Mouse (Mus musculus) stomach, embryonic 15.5 days (tissue): ENCODE results near the gene Tanc1. TPM values are rescaled to one million over a fixed set of nuclear protein-coding genes. Genes with fewer than 3 reads are reported as not detected.

Experiments
- ATAC-seq: fragments of 200-750 bp; cut with Nextera tagmentation; 2 replicates; pipeline ENCODE4 v1.8.0; 2017; ENCODE audit warnings: low read depth, moderate number of reproducible peaks, moderate TSS enrichment; ENCODE audit not compliant: insufficient read depth, low FRiP score
- H3K27ac ChIP-seq: fragments of 300-500 bp; sonication (generic); 2 replicates; pipeline ENCODE4 v1.5.1; 2015; ENCODE audit warnings: mild to moderate bottlenecking, inconsistent platforms
- H3K27me3 ChIP-seq: fragments of 300-500 bp; sonication (generic); replicated peaks from 2 replicates; pipeline ENCODE4 v1.6.1; 2015; ENCODE audit warnings: inconsistent platforms
- H3K36me3 ChIP-seq: fragments of 300-500 bp; sonication (generic); 2 replicates; pipeline ENCODE4 v1.6.1; 2015; ENCODE audit warnings: inconsistent platforms
- H3K4me1 ChIP-seq: fragments of 300-500 bp; sonication (generic); 2 replicates; pipeline ENCODE4 v1.6.1; 2015; ENCODE audit warnings: inconsistent platforms
- H3K4me2 ChIP-seq: fragments of 300-500 bp; sonication (generic); 2 replicates; pipeline ENCODE4 v1.6.1; 2015; ENCODE audit warnings: mild to moderate bottlenecking, inconsistent platforms
- H3K4me3 ChIP-seq: fragments of 300-500 bp; sonication (generic); replicated peaks from 2 replicates; pipeline ENCODE4 v1.5.1; 2015; ENCODE audit warnings: inconsistent platforms
- H3K9ac ChIP-seq: fragments of 300-500 bp; sonication (generic); 2 replicates; pipeline ENCODE4 v1.6.1; 2015; ENCODE audit warnings: inconsistent platforms
- H3K9me3 ChIP-seq: fragments of 300-500 bp; sonication (generic); 2 replicates; pipeline ENCODE4 v1.6.1; 2016; ENCODE audit warnings: inconsistent platforms
- WGBS: fragments of 180-500 bp; shearing (Covaris S2); methylation state at CpG from one replicate; pipeline ENCODE4 v1.1.7; 2015; 5-methylcytosine and 5-hydroxymethylcytosine counted together
- polyA plus RNA-seq: library from polyadenylated mRNA; unstranded; fragments of >200 nt; fragmentation: Nextera tagmentation; extraction: Ambion mirVana; gene quantifications from 2 replicates; pipeline ENCODE4 v1.2.1, GENCODE M21; 2015

Tanc1 gene
- polyA plus RNA-seq, 1 experiment from 2014 or later: 28.1 TPM

DNA sequence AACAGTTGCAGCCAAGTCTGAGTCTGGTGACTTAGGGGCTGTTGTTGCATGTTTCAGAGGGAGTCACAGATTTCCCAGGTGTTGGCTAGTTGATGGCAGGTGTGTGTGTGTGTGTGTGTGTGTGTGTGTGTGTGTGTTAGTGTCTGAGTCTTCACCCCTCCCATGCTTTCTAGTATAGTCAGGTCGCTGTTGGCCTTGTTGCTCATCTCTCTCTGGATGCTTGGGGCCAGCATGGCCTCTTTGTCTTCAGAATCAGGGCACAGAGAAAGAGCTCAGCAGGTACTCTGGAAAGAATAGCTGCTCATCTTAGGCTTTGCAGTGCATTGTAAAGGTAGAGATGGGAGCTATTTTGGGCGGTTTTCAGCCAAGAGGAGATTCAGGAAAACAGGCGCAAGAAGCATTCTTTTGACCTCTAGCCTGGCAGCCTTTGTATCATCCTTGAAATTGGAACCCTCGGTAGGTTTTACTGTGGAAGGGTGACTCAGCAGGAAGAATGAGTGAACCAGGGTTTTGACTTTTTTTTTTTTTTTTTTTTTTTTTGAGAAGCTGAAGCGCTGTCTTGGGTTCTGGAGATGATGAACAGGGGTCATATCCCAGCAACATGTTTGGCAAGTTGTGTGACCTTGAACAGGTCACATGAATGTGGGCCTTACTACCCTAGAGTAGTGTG, 22.1 kb downstream of the Tanc1 start:
- Histone ChIP-seq H3K27me3 (no peaks in the 10 kb centered on the region), H3K4me3 (no peak overlapping the region), H3K9me3 (no peaks in the 10 kb centered on the region), H3K4me1 (0 out of 2 replicates have a peak, but pooled peaks cover 8% of the 10 kb centered on the region), H3K4me2 (no peak overlapping the region), H3K9ac (no peak overlapping the region), H3K27ac (no peak overlapping the region), H3K36me3 (no peaks in the 10 kb centered on the region)
- ATAC-seq: no peak
- WGBS: 76% methylated on average over 5 of the region's 5 CpGs

DNA sequence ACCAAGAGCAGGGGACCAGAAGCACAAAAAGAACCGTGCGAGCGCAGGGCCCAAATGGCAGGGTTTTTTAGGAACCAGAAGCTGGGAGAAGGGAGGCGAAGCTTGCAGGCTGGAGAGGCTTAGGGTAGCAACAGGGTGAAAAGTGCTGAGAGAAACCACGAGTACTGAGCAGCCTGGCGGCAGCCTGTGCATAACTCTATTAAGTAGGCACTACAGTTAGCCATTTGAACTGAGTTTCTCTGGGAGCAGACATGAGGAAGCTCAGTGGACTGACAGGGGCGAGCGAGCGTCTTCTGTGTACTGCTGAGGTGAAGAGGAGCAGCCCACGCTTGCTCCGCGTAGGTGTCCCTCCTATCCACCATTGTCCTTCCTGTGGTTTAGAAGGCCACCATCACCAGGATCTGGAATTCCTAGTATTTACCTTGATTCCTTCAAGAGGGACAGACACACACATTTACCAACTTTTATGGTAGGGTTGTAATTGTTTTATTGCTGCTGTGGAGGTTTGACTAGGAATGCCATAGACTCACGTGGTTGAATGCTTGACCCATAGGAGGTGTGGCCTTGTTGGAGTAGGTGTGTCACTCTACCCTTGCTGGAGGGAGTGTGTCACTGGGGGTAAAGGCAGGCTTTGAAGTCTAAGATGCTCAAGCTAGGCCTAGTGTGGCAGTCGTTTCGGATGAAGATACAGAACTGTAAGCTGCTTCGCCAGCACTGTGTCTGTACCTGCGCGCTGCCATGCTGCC, 25.4 kb downstream of the Tanc1 start:
- ATAC-seq: no peak

DNA sequence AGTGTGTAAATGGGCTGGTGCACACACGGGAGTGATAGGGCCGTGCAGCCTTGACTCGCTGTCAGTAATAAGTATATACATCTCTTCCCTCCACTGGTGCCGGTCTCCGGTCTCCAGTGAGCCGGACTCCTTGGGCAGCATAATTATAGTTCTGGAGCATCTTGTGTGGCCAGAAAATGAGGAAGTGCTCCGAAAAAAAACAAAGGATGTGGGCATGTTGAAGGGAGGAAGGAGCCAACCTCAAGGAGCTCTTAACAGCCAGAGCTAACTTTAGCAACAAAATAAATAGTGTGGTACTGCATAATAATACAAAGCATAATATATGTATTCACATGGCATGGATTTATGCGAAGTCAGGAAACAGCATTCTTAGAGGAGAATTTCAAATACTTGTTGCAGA, 30.9 kb downstream of the Tanc1 start:
- no peak overlapping the region for H3K4me2 ChIP-seq
- H3K4me1 ChIP-seq: peaks cover 10% of the 10 kb centered on the region; the same call in 1 of the 2 replicates
- 56% methylated on average over 8 of the region's 8 CpGs for WGBS
- no peaks in the 10 kb centered on the region for H3K9me3 ChIP-seq
- H3K27ac ChIP-seq: no peak overlapping the region
- no peak overlapping the region for H3K4me3 ChIP-seq
- no peaks in the 10 kb centered on the region for H3K27me3 ChIP-seq
- ATAC-seq: no peak
- H3K9ac ChIP-seq: no peak overlapping the region
- H3K36me3 ChIP-seq: no peaks in the 10 kb centered on the region

More for the DNA sequence above, 25.4 kb downstream of the Tanc1 start:
- no peaks in the 10 kb centered on the region for H3K27me3 ChIP-seq
- no peaks in the 10 kb centered on the region for H3K4me1 ChIP-seq
- 87% methylated on average over 18 of the region's 18 CpGs for WGBS
- H3K4me2 ChIP-seq: no peak overlapping the region
- H3K9ac ChIP-seq: no peak overlapping the region
- no peak overlapping the region for H3K27ac ChIP-seq
- H3K36me3 ChIP-seq: no peaks in the 10 kb centered on the region
- H3K9me3 ChIP-seq: no peaks in the 10 kb centered on the region
- H3K4me3 ChIP-seq: no peak overlapping the region

DNA sequence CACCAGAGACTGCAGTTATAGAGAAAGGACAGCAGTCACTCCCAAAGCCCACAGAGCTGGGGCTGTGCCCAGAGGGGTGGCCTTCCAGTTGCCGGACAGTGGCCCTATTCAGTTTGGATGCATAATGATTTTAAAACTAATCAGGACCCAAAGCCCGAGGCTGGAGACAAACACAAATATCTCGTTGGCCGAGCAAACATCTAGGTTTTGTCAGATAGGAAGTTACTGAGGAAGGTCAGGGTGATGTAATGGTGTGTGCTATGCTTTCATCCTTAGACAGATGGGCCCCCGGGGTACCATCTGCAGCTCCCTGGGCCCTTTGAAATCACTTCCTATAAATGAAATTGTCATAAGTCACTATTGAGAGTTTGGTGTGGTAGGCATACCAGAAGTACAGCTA, 33.0 kb downstream of the Tanc1 start:
- Histone ChIP-seq H3K27me3 (no peaks in the 10 kb centered on the region), H3K27ac (no peak overlapping the region), H3K36me3 (no peaks in the 10 kb centered on the region), H3K9ac (no peak overlapping the region), H3K9me3 (no peaks in the 10 kb centered on the region), H3K4me3 (no peak overlapping the region), H3K4me2 (no peak overlapping the region), H3K4me1 (peaks cover 10% of the 10 kb centered on the region; the same call in 1 of the 2 replicates)
- 49% methylated on average over 5 of the region's 5 CpGs for WGBS
- no peak for ATAC-seq

DNA sequence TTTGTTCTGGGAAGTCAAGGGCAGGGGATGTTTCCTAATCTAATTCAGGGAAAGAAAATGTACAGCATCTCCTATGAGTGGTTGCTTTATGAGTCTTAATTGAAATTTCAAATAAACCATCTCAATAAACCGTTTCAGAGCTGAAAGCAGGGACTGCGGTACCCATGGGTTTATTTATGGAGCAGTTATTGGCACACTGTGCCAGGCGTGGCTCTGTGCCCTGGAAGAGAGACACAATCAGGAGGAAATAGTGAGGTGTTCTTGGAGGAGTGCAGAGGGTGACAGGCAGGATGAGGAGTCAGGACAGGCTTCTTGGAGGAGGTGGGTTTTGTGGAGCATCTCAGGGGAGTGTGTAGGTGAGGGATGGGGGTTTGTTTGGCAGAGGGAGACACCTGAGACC, 33.7 kb downstream of the Tanc1 start:
- H3K9ac ChIP-seq: no peak overlapping the region
- H3K4me1 ChIP-seq: peaks cover 10% of the 10 kb centered on the region; the same call in 1 of the 2 replicates
- WGBS: 64% methylated on average over 3 of the region's 3 CpGs
- H3K4me2 ChIP-seq: no peak overlapping the region
- no peaks in the 10 kb centered on the region for H3K27me3 ChIP-seq
- no peak overlapping the region for H3K27ac ChIP-seq
- H3K9me3 ChIP-seq: no peaks in the 10 kb centered on the region
- ATAC-seq: no peak
- no peaks in the 10 kb centered on the region for H3K36me3 ChIP-seq
- no peak overlapping the region for H3K4me3 ChIP-seq

DNA sequence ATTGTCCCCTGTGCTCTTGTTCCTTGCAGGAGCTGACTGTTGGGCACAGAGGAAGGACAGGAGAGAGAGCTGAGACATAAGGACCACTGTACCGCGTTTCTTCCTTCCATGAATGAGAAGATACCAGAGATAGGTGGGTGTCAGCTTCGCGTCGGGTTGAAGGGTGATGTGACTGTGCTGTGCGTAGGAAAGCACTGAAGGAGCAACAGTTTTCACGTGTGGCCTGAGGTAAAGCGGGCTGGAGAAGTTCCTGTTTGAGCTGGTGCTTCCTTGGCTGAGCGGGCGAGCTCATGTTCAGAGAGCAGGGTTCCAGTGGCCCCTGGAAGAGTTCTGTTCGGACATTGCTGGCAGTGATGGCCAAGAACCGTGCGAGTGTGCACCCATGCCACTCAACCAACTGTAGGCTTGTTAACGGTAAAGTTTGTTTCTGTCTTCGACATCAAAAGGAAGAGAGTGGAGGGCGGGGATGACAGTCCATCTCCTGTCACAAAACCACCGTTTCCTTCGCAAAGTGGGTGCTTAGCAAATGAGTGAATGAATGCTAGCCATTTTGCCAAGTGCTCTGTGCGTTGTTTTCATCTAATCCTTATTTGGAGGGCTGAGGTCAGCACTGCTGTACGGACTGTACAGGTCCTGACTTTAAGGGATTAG, 35.0 kb downstream of the Tanc1 start:
- peaks cover 10% of the 10 kb centered on the region; the same call in 1 of the 2 replicates for H3K4me1 ChIP-seq

DNA sequence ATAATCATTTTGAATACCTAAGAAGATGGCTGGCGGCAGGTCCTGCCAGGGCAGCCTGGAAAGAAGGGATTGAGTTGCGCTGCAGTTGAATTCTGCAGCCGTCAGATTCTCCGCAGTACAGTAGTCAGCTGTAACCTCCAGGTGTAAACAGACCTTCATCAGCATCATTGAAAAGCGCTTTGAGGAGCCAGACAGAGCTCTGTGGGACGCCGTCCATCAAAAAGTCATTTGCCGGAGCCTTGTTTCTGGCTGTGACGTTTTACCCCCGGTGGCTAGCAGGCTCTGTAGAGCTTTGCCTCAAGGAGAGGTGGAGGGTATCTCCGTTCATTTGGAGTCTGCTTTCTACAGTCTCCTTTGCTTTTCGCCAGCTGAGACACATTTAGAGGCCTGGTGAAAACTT, 36.6 kb downstream of the Tanc1 start:
- H3K9me3 ChIP-seq: no peaks in the 10 kb centered on the region
- WGBS: 38% methylated on average over 12 of the region's 12 CpGs
- no peak overlapping the region for H3K4me3 ChIP-seq
- peaks cover 15% of the 10 kb centered on the region; the same call in 1 of the 2 replicates for H3K4me1 ChIP-seq
- no peak overlapping the region for H3K27ac ChIP-seq
- no peaks in the 10 kb centered on the region for H3K27me3 ChIP-seq
- no peak for ATAC-seq
- H3K4me2 ChIP-seq: no peak overlapping the region
- no peaks in the 10 kb centered on the region for H3K36me3 ChIP-seq
- no peak overlapping the region for H3K9ac ChIP-seq

More for the DNA sequence above, 35.0 kb downstream of the Tanc1 start:
- Histone ChIP-seq H3K27ac (no peak overlapping the region), H3K9me3 (no peaks in the 10 kb centered on the region), H3K4me3 (no peak overlapping the region), H3K9ac (no peak overlapping the region), H3K4me2 (no peak overlapping the region), H3K27me3 (no peaks in the 10 kb centered on the region), H3K36me3 (no peaks in the 10 kb centered on the region)
- WGBS: 72% methylated on average over 20 of the region's 20 CpGs
- no peak for ATAC-seq

DNA sequence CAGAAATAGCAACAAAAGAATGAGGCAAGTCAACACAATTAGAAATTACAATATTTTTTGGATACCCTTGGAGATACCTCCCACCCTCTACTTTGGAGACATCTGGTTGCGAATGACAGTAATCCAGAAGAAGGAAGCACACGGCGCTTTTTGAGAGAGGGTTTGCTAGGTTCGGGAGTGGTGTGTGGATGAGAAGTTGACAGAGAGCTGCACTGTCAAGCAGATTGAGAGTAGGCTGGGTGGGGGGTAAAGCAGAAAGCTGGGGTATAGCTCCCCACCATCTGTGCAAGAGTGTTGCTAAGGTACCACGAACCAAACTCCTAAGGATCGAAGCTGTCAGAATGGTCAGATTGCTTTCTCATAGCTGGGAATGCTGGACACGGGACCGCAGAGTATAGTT, 40.0 kb downstream of the Tanc1 start:
- Histone ChIP-seq H3K27ac (no peak overlapping the region), H3K27me3 (no peaks in the 10 kb centered on the region), H3K9ac (no peak overlapping the region), H3K9me3 (no peaks in the 10 kb centered on the region), H3K36me3 (no peaks in the 10 kb centered on the region), H3K4me1 (0 out of 2 replicates have a peak, but pooled peaks cover 6% of the 10 kb centered on the region), H3K4me3 (no peak overlapping the region), H3K4me2 (no peak overlapping the region)
- no peak for ATAC-seq
- 90% methylated on average over 8 of the region's 8 CpGs for WGBS

DNA sequence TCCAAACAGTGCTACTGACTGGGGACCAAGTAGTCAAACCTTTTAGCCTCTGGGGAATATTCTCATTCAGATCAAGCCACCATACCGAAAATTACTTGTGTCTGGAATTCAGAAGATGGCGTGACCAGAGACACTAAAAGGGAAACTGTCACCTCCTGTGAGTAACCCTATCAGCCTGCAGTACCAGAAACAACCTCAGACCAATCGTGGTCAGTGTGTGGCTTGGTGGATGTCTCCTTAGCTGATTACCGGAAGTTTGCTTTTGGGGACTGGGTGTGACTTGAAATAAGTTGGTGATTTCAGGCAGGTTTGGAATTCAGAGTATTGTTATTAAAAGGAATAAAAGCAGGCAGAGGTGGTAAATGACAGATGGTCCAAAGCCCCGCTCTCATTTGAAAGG, 40.9 kb downstream of the Tanc1 start:
- Histone ChIP-seq H3K9me3 (no peaks in the 10 kb centered on the region), H3K36me3 (no peaks in the 10 kb centered on the region), H3K4me3 (no peak overlapping the region), H3K27me3 (no peaks in the 10 kb centered on the region), H3K4me2 (no peak overlapping the region), H3K4me1 (0 out of 2 replicates have a peak, but pooled peaks cover 6% of the 10 kb centered on the region), H3K27ac (no peak overlapping the region), H3K9ac (no peak overlapping the region)
- ATAC-seq: no peak
- WGBS: 68% methylated on average over 5 of the region's 5 CpGs

DNA sequence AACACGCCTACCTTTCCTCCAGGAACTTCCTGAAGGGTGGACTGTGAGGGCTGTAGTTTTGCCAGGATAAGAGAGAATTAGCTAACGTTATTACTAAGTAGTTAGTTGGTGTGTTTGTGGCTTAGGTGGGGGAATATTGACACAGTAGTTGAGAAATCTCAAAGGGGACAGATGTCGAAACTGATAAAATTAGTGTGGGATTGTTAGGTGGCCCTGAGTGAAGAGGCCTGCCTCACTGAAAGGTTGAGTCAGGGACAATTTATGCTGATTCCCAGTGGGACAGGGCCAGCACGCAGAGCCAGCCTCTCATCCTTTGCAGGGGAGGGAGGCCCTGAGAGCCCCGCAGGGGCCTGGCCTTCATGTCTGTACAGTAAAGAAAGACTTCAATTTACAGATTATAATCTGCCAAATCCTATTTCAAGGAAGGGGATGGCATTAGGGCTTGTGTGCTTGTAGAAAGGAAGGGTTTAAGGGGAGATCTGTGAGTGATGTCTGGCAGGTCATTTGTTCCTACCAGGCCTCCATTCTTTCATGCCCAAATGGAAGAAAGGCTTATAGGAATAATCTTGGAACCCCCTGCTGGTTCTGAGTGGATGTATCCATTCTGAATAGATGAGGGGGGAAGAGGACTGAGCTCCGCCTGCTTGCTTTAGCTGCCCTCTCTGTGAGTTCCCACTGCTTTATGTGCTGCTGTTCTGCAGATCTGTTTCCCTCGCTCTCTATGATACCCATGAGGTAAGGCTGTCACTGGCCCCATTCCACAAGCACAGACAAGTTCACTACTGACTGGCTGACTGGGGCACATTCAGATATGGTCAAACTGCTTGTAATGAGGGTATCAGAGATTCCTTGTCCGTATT, 41.7 kb downstream of the Tanc1 start:
- Histone ChIP-seq H3K9me3 (no peaks in the 10 kb centered on the region), H3K36me3 (no peaks in the 10 kb centered on the region), H3K4me2 (no peak overlapping the region), H3K27ac (no peak overlapping the region), H3K4me3 (no peak overlapping the region), H3K9ac (no peak overlapping the region), H3K4me1 (0 out of 2 replicates have a peak, but pooled peaks cover 6% of the 10 kb centered on the region), H3K27me3 (no peaks in the 10 kb centered on the region)
- 66% methylated on average over 8 of the region's 8 CpGs for WGBS
- no peak for ATAC-seq

DNA sequence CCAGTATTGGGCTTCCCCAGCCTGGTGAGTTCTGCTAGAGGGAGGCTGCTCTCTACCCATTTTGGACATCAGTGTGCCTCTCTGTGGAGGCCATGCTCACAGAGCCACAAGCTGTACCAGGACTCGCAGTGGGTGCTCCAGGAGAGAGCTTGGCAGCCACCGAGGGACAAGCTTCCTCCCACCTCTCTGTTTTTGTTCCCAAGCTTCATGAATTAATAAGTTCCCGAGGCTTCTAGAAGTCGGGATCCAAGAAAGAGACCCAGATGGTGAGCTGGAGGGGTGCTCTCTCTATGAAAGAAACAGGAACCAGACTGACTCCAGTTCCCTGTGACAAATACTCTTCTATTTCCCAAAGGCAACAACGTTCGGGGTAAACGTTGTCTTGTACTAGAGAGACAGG, 43.6 kb downstream of the Tanc1 start:
- Histone ChIP-seq H3K36me3 (no peaks in the 10 kb centered on the region), H3K27me3 (no peaks in the 10 kb centered on the region), H3K4me3 (no peak overlapping the region), H3K9me3 (no peaks in the 10 kb centered on the region), H3K4me1 (0 out of 2 replicates have a peak, but pooled peaks cover 6% of the 10 kb centered on the region), H3K4me2 (no peak overlapping the region), H3K27ac (0 out of 2 replicates have a peak overlapping the region, but pooled peaks have one; percentile 24), H3K9ac (no peak overlapping the region)
- 52% methylated on average over 7 of the region's 7 CpGs for WGBS
- no peak for ATAC-seq
